Mouse (Mus musculus) T-helper 1 cell (primary cell): ENCODE measurements around the gene Gjb6.

Experiments used
- in situ Hi-C: fragments of 300-600 bp; cut with MboI, MseI; formaldehyde crosslinking; loops from one replicate; pipeline ENCODE4 v1.15.1; 2025; ENCODE audit warnings: high pct_unique_total_duplicates

Gjb6 gene

DNA sequence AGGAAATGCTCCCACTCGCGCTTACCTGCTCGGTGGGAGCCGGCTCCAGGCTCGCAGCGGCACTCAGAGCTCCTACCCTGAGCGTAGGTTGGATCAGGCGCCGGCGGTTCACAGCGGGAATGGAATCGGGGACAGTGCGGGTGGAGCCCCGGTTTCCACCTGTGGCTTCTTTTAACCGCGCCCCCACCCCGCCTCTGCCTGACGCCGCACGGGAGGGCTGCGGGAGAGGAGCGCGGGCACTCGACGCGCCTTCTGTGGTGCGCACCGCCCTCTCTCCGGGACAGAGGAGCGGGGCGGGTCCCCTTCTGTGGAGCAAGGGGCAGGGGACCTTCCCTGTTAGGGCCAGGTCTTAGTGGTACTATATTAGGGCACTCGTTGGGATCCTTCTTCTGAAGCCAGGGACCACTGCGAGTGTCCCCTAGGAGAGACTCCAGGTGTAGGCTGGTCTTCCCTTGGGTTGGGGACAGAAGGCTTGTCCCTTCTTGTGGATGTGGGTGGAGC, at the start of gene Gjb6:
Gjb6 (minus strand) TSS at position 451 of the 501 bp plus-strand sequence.
- in situ Hi-C loops, result no loop called here

- in situ Hi-C loops, result no loop called here
Observed at GRCm38 (mm10) chr14:57165493-57165892, 32.1 kb upstream of the Gjb6 start.

- in situ Hi-C loops, result no loop called here
Observed at GRCm38 (mm10) chr14:57161833-57162232, 28.4 kb upstream of the Gjb6 start.

DNA sequence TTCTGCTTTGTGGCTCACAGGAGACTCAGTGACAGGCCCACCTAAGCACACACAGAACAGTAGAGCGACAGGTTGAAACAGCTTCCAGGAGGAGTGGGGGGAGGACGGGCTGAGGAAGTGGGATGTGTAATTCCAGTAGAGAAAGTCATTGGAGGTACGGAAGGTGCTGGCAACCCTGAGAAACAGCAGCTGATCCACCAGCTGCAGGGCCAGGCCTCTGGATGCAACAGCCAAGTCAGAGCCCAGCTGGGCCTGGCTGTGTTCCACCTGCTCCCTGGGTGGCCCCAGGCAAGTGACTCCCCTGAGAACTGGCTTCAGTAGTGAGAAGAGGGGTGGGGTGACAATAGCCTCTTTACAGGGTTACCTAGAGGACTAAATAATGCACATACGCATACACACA, 27.8 kb upstream of the Gjb6 start:
- in situ Hi-C loops, result no loop called here

DNA sequence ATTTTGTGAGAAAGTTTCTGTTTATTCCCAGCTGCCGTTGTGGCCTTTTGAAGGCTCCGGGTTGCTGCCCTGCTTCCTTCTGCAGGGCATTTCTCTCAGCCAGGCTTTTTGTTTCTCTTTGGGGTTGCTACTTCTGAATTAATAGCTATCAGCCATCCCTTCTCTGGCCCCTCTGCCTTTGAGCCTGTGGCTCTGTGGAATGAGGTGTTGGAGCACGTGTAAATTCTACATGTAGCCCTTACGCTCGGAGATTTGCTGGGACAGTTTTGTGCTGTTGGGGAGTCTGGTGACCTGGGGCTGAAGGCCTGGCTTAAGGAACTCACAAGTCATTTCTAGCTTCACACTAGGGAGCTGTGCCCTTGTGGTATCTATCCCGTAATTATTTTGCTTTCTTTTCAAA, 21.5 kb upstream of the Gjb6 start:
- in situ Hi-C loops, result no loop called here

- in situ Hi-C loops, result no loop called here
Observed at GRCm38 (mm10) chr14:57145741-57146140, 12.3 kb upstream of the Gjb6 start.

DNA sequence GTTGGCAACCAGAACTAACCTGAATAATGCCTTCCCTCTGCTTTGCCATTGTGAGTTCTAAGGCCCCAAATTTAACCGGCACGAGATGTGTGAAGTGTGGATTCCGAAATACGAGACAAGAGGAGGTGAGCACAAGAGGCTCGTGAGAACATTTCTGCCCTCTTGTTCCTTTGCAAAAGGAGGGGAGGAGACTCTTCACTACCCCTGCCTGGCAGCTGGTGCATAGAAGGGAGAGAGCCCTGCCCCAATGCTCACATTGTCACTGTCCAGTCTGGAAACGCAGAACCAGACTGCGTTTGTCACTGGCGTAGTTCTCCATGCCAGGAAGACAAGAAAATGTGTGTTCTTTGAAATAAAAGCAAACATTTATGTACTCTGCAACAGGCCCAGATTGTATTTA, 1.9 kb upstream of the Gjb6 start:
- in situ Hi-C loops, result no loop called here

- in situ Hi-C loops, result no loop called here
Observed at GRCm38 (mm10) chr14:57127383-57127782, 6.0 kb downstream of the Gjb6 start.

- in situ Hi-C loops, result no loop called here
Observed at GRCm38 (mm10) chr14:57122295-57122694, 11.1 kb downstream of the Gjb6 start.

DNA sequence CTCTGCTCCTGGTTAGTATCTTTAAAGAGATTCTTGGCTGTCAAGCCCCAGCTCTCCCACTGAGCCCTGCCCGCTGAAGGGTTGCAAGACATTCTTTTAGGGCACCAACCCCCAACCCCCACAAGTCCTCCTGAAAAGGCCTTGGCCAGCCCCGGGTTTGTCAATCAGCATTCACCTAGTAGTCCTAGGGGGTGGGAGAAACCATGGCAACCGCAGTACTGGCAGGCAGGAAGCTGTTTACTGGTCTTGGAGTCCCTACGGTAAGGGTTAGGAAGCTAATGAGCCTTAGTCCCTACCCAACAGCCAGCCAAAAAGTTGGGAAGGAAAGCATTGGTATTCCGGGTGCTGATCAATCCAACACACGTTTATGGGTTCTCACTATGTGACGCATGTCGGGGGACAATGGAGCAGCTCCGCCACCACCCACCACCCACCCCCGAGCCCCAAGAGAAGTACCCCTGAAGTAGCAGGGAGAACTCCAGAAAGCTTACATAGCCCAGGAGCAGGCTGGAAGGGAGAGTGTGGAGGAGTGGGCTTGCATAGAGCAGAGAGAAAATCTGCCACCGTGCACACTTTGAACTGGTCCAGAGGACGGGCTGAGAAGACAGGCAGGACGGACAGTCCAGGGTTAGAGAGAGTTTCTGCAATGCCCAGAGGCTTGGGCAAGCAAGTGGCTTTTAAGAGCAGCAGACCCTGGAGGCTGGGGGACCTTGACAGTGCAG, 17.4 kb downstream of the Gjb6 start, which contains the start of gene Gm4491:
Gm4491 (minus strand) TSS at position 61 of the 722 bp plus-strand sequence.
- in situ Hi-C loops, result no loop called here

GRCm38 (mm10) chr14:57109194-57109593, 24.2 kb downstream of the Gjb6 start:
- in situ Hi-C loops, result no loop called here

- in situ Hi-C loops, result no loop called here
Observed at GRCm38 (mm10) chr14:57107916-57108315, 25.5 kb downstream of the Gjb6 start.

GRCm38 (mm10) chr14:57107091-57107490, 26.3 kb downstream of the Gjb6 start:
- in situ Hi-C loops, result no loop called here

GRCm38 (mm10) chr14:57105721-57106120, 27.7 kb downstream of the Gjb6 start:
- in situ Hi-C loops, result no loop called here

- in situ Hi-C loops, result no loop called here
Observed at GRCm38 (mm10) chr14:57105111-57105510, 28.3 kb downstream of the Gjb6 start.

DNA sequence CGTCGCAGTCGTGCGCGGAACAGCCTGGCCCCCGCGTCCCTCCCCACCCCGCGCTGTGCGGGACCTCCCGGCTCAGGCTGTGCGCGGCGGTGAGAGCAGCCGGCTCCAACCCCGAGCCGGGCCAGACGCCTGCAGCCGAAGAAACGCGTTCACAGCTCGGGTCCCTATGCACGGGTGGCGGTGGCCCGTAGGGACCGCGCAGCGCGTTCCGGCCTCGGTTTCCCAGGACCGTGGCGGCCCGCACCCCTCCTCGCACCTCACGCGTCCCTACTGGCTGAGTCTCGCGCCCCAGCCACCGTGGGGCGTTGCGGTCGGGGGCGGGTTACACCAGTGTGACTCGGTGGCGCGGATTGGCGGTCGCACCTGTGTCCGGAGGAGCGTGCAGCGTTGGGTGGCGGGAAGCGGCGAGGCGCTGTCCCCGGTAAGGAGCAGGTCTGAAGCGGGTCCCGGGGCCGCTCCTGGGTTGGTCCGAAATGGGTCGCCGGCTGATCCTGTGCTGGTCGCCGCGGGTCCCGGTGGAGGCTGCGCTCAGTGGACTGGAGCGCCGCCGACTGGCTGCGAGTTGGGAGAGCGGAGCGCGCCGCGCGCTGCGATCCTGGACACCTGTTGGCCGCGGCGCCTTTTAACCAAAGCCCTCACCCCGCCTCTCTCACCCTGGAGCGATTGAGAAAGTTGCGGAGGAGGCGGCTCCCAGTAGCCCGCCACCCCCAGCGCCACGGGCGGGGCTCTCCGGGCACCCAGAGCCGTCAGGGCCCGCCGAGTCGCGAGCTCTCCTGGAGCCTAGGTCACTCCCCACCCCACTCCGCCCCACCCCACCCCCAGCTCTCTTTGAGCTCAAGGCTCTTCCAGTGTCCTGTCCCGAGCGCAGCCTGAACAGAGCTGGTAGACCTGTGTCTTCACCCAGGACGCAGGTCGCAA, 29.0 kb downstream of the Gjb6 start, which contains the start of gene Gjb2:
Gjb2 (minus strand) TSS at position 597 of the 918 bp plus-strand sequence.
- in situ Hi-C loops, result no loop called here

- in situ Hi-C loops, result no loop called here
Observed at GRCm38 (mm10) chr14:57103711-57104105, 29.7 kb downstream of the Gjb6 start.

DNA sequence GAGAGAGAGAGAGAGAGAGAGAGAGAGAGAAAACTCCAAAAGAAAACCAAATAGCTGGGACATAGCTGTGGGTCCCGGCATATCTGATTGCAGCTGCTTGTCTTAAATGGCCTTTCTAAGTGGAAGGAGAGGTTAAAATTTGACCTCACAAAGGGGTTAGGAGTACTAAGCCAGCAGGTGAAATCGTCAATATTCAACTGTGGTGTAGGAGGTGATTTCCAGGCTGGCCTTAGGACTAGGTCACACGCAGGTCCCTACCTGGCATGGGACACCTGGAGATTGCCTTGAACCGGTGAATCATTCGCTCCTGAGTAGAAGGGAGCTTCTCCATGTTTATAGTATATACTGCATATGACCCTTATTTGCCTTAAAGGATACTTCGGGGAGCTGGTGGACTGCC, 30.3 kb downstream of the Gjb6 start:
- in situ Hi-C loops, result no loop called here

GRCm38 (mm10) chr14:57101623-57102022, 31.8 kb downstream of the Gjb6 start:
- in situ Hi-C loops, result no loop called here

- in situ Hi-C loops, result no loop called here
Observed at GRCm38 (mm10) chr14:57095855-57096254, 37.6 kb downstream of the Gjb6 start.

- in situ Hi-C loops, result no loop called here
Observed at GRCm38 (mm10) chr14:57093029-57093428, 40.4 kb downstream of the Gjb6 start.

DNA sequence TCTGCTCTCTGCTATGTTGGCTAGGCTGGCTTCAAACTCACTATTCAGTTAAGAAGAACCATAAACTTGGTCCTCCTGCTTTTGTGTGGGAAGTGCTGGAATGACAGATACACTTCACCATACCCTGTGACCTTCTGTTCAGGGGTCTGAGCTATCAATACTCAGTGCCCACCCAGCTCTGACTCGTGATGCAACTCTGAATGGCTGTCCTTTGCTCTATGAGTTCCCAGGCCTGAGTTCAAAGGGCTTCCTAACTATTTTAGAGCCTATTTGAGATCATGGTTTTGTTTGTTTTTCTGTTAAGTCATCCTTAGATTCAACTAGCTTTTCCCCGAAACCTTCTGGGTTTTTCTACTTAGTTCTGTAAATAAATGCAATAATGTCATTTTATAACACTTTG, 43.4 kb downstream of the Gjb6 start:
- in situ Hi-C loops, result no loop called here
